Mouse (Mus musculus): ENCODE results near the gene Epha1.

Gene Epha1

DNA sequence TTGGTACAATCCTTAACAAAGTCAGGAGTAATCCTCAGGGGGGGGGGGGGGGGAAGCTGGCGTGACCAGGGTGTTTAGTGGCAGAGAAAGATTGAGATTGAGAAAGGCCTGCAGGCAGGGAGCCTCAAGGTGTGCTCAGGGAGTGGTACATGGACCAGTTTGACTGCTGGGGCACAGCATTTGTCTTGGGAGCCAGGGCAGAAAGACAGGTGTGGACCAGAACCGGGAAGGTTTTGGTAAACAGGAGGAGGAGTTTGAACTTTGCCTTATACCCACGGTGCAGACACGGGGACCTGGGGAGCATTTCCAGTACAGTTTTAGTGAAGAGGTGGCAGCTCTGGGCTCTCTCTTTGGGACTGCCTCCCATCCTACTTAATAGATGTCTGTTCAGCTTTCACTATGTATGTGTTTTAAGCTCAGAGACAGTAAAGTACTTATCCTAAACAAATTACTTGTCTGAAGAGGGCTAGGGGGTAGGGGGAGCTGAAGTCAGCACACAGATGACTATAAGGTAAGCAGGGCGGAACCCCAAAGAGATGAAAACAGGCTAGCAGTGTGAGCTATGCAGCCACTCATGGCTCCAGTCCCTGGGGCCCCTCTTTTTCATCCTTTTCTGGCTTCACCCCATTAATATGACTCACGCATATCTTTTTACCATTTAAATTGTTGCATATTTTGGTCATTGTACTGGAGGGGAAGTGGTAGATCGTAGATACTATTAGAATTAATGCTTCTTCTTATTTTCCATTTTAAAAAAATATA, 782 bp upstream of the Epha1 start:
- DNase-seq (ENCODE audit: low spot score in 2 of 2) = no peak

- DNase-seq (ENCODE audit: low spot score in 2 of 2) = no peak
Measured at GRCm38 (mm10) chr6:42372421-42372815, 650 bp downstream of the Epha1 start.

GRCm38 (mm10) chr6:42372001-42372400, 1.1 kb downstream of the Epha1 start:
- no peak for DNase-seq (ENCODE audit: low spot score in 2 of 2)

DNA sequence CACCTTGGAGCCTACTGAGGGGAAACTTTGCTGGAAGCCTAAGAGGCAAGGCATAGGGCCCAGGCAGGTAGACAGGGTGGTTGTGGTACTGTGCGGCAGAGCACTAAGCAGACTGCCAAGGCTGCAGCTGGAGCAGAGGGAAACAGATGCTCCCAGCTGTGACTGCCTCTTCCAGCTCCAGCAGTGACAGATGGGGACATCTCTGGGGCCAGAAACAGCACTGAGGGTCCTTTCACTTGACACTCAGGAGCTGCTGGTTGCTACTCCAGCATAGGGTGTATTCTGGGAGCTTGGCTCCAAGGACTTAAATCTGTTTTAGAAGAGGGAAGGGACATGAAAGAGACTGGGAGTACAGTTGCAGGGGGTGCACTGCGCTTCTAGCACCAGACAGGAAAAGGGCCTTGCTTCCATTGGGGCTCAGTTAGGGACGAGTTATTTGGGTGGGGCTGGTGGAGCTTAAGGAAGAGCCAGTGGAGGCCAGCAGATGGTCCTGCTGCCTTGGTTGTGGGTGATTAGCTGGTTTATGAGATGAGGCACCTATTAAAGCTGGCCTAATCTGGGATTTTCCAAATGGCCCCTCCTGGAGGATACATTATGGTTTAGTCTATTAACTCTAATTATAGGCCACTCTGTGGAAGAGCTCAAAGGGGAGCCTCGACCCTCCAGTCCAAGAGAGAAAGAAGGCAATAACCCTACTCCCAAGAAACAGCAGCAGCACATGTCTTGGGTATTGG, 2.3 kb downstream of the Epha1 start:
- no peak for DNase-seq (ENCODE audit: low spot score in 2 of 2)

GRCm38 (mm10) chr6:42369870-42370269, 3.2 kb downstream of the Epha1 start:
- no peak for DNase-seq (ENCODE audit: low spot score in 2 of 2)

DNA sequence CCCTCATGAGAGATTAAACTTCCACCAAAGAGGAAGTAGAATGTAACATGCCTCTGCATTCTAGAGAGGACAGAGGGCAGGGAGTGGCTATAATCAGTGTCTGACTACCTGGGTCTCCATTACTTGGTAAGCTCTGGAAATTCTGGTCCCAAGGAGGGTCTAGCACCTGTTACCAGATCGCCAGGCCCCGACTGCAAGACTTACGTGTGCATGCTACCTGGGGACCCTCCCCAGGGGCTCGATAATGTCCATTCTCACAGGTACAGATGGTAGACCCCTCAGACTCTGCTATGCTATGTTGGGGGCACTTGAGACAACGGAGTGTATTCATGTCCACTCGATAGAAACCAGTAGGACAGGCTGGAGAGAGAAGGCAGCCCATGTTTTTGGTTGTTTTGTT, 7.9 kb downstream of the Epha1 start:
- DNase-seq (ENCODE audit: low spot score in 2 of 2) = no peak

GRCm38 (mm10) chr6:42364607-42365006, 8.5 kb downstream of the Epha1 start:
- DNase-seq (ENCODE audit: low spot score in 2 of 2) = no peak

- no peak for DNase-seq (ENCODE audit: low spot score in 2 of 2)
Measured at GRCm38 (mm10) chr6:42364066-42364465, 9.0 kb downstream of the Epha1 start.

- no peak for DNase-seq (ENCODE audit: low spot score in 2 of 2)
Measured at GRCm38 (mm10) chr6:42362974-42363373, 10.1 kb downstream of the Epha1 start.

GRCm38 (mm10) chr6:42362497-42362896, 10.6 kb downstream of the Epha1 start:
- no peak for DNase-seq (ENCODE audit: low spot score in 2 of 2)

- DNase-seq (ENCODE audit: low spot score in 2 of 2) = no peak
Measured at GRCm38 (mm10) chr6:42362074-42362473, 11.0 kb downstream of the Epha1 start.

- DNase-seq (ENCODE audit: low spot score in 2 of 2) = no peak
Measured at GRCm38 (mm10) chr6:42361041-42361895, 11.8 kb downstream of the Epha1 start.

DNA sequence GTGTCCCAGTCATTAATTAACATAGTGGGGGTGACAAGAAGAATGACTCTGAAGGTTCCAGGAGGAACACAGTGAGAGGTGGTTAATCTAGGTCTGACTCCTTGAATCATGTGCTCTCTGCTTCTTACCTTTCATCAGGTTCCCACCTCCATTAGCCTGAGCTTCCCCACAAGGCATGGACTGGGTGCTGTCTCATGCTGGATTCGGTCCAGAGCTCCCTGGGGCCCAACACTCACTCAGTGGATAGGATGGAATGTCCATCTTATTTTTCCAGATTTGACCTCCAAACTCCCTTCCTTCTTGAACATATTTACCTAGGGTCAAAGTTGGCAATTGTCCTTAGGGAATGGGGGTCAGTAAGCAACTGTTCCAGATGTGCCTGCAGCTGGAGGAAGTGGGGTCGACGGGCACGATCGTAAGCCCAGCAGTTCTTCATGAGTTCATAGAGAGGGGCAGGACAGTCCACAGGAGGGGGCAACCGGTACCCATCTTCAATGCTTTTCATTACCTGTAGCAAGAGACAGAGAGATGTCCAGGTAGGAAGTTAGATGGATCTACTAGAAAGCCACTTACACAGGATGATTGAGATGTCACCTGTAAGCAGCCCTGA, 12.7 kb downstream of the Epha1 start:
- no peak for DNase-seq (ENCODE audit: low spot score in 2 of 2)

GRCm38 (mm10) chr6:42359364-42360147, 13.5 kb downstream of the Epha1 start:
- DNase-seq (ENCODE audit: low spot score in 2 of 2) = no peak

DNA sequence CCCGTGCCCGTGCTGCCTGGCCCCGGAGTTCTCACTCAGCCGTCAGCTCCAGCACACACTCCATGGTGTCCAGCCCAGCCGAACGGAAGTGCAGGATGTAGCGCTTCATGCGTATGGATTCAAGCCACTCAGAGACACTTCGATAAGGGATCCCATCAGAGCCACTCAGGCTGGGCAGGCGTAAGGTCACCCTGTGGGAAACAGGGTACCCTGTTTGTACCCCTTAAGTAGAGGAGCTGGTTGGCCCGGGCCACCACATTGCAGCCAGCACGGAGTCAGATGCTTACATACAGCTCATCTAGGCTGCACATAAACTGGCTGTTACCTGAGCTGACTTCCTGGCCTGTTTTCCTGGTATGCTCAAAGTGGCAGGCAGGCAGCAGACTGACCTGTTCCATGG, 14.2 kb downstream of the Epha1 start:
- no peak for DNase-seq (ENCODE audit: low spot score in 2 of 2)

- DNase-seq (ENCODE audit: low spot score in 2 of 2) = no peak
Measured at GRCm38 (mm10) chr6:42357901-42358300, 15.2 kb downstream of the Epha1 start.

GRCm38 (mm10) chr6:42356913-42357312, 16.2 kb downstream of the Epha1 start:
- DNase-seq (ENCODE audit: low spot score in 2 of 2) = no peak

DNA sequence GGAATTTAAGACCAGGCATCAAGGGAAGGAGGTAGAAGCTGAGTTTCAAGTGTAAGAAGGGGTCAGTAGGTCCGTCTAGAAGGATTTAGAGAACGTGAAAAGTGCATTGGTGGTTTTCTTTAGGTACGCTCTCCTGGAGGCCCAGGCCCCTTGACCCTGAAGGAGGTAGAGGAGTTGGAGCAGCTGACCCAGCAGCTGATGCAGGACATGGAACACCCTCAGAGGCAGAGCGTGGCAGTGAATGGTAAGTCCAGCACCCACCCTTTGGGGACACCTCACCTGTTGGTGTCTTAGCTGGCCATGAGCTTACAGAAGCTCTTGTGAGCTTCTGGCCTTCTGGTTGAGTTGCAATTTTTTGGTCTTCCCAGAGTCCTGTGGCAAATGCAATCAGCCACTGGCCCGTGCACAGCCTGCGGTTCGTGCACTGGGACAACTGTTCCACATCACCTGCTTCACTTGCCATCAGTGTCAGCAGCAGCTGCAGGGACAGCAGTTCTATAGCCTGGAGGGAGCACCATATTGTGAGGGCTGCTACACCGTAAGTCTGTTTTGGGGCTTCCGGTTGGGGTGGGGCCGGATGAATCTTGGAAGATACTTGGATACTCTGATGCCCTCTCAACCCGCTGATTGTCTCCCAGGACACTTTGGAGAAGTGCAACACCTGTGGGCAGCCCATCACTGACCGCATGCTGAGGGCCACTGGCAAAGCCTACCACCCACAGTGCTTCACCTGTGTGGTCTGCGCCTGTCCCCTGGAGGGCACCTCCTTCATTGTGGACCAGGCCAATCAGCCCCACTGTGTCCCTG, 17.1 kb downstream of the Epha1 start:
- DNase-seq (ENCODE audit: low spot score in 2 of 2) = no peak

DNA sequence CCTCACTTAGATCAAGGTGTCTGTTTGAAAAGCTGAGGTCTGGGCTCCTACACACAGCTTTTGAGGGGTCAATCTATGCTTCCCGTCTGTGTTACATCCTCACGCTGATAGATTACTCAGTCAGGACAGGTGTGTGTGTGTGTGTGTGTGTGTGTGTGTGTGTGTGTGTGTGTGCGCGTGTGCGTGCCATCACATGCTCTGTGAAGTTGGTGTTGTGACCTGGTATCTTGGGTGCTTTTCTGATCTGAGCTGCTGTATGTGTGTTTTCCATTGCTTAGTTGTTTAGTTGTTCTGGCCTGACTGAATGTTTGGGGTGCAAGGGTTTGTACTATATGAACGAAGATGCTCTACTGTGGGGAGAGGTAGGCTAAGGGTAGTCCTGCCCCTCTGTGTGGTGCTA, 17.7 kb downstream of the Epha1 start:
- no peak for DNase-seq (ENCODE audit: low spot score in 2 of 2)
